Mouse (Mus musculus) right cerebral cortex, adult 18-20 months (tissue): ENCODE data around the gene Mrm2.

Experiments
- DNase-seq: peaks from one replicate; pipeline ENCODE4 v3.0.0; 2022; ENCODE audit warnings: mixed read lengths

Mrm2 gene

DNA sequence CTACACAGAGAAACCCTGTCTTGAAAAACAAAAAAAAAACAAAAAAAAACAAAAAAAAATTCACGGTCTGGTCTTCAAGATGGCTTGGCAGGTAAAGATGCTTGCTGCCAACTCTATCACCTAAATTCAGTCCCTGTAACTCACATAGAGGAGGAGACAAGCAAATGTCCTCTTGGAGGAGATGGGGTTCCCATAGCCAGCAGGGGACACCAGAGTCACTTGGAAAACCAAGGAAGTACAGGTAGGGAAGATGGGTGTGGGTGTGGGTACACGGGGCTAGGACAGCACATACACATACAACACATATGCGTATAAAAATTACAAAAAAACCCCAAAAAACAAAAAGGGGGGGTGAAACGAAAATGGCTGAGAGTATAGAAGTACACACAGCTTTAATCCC lies 11.2 kb upstream of the Mrm2 start:
- DNase-seq: no peak

DNA sequence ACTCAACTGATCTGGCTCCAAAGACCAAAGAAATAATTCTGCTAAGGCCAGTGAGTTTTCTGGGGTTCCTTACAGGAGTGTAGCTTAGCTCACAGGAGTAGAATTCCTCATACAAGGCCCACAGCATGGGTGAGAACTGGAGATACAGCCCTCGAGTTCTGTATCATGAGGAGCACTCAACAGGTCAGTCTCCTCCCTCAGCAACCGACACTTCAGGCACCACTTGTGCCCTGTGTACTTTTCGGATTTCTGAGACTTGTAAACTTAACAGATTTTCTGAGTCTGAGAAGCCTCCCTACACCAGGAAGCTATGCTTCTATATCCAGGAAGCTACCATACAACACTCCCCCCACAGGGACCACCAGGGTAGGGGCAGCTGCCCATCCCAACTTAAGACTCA lies 8.1 kb upstream of the Mrm2 start:
- no peak for DNase-seq

DNA sequence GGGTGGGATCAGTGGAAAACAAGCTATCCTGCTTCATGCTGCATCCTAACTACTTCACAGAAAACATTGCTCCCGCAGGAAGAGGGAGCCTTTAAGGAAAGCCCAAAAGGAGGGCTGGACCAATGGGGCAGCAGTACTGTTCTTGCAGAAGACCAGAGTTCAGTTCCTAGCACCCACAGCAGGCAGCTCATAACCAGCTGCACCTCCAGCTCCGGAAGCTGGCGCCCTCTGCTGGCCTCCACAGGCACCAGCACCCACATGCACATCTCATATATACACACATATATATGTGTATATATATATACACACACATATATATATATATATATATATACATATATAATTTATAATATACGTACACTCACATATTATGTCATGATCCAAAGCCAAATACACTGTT lies 7.1 kb upstream of the Mrm2 start:
- DNase-seq: no peak

- no peak for DNase-seq
Measured at GRCm38 (mm10) chr5:140336680-140337079, 5.0 kb upstream of the Mrm2 start.

- DNase-seq: no peak
Measured at GRCm38 (mm10) chr5:140333631-140334030, 1.9 kb upstream of the Mrm2 start.

- DNase-seq: no peak
Measured at GRCm38 (mm10) chr5:140332519-140332918, 821 bp upstream of the Mrm2 start.

GRCm38 (mm10) chr5:140324058-140324457 lies 7.6 kb downstream of the Mrm2 start:
- no peak for DNase-seq

GRCm38 (mm10) chr5:140321756-140322575 lies 9.7 kb downstream of the Mrm2 start:
- DNase-seq: no peak

GRCm38 (mm10) chr5:140321042-140321755 lies 10.5 kb downstream of the Mrm2 start, which contains the start of the genes Mad1l1 and Nudt1:
Gene Mad1l1 (minus strand): TSS chr5:140321552.
Gene Nudt1 (plus strand): TSS chr5:140321656.
- peak; percentile 91 for DNase-seq

- no peak for DNase-seq
Measured at GRCm38 (mm10) chr5:140316716-140317115, 15.0 kb downstream of the Mrm2 start.

- no peak for DNase-seq
Measured at GRCm38 (mm10) chr5:140307602-140308001, 24.1 kb downstream of the Mrm2 start.

GRCm38 (mm10) chr5:140306016-140306415 lies 25.7 kb downstream of the Mrm2 start:
- DNase-seq: no peak

GRCm38 (mm10) chr5:140298291-140298690 lies 33.4 kb downstream of the Mrm2 start:
- no peak for DNase-seq

DNA sequence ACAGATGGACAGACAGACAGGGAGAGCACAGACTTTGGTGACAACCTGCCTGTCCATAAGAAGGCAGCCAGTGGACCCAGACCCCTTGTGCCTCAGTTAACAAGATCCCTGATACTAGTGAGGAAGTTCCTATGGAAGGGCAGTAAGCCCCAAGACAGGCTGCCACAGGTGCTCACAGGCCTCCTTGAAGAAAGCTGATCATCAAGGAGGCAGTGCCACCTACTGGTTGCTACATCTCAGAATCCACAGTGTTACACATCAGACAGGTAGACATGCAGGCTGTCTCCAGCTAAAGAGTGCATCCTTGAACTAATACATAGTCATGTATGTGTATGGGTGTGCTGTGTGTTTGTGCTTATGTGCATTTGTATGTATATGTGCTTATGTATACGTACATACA lies 39.5 kb downstream of the Mrm2 start:
- DNase-seq: peak; percentile 73

GRCm38 (mm10) chr5:140289161-140289560 lies 42.5 kb downstream of the Mrm2 start:
- DNase-seq: no peak

DNA sequence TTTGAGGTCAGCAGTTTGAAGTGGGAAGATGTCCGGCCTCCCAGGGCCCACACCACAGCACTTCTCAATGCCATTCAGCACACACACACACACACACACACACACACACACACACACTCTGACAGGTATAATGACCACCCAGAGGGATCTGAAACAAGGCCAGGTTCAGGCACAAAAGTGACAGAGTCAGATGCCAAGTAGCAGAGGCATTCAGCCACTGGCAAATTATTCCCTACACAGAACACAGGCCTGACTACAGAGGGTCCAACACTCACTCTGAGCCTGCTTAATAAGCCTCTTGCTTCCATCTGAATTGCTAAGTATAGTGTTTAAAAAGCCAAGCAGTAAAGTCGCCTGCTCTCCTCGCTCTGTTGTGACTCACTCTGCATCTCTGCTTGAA lies 43.4 kb downstream of the Mrm2 start:
- no peak for DNase-seq

GRCm38 (mm10) chr5:140284761-140285160 lies 46.9 kb downstream of the Mrm2 start:
- peak; percentile 24 for DNase-seq

- DNase-seq: no peak
Measured at GRCm38 (mm10) chr5:140284011-140284410, 47.7 kb downstream of the Mrm2 start.

- no peak for DNase-seq
Measured at GRCm38 (mm10) chr5:140282900-140283299, 48.8 kb downstream of the Mrm2 start.

- DNase-seq: peak; percentile 39
Measured at GRCm38 (mm10) chr5:140282376-140282775, 49.3 kb downstream of the Mrm2 start.

- no peak for DNase-seq
Measured at GRCm38 (mm10) chr5:140280205-140280604, 51.5 kb downstream of the Mrm2 start.
